Mouse (Mus musculus): Measurements from ENCODE around the gene Dhx15.
"Not testable (repeated sequence)": the region's sequence is repeated elsewhere in the genome, so short reads cannot be mapped to it uniquely, and the experiment has no call there.

The Dhx15 gene

DNA sequence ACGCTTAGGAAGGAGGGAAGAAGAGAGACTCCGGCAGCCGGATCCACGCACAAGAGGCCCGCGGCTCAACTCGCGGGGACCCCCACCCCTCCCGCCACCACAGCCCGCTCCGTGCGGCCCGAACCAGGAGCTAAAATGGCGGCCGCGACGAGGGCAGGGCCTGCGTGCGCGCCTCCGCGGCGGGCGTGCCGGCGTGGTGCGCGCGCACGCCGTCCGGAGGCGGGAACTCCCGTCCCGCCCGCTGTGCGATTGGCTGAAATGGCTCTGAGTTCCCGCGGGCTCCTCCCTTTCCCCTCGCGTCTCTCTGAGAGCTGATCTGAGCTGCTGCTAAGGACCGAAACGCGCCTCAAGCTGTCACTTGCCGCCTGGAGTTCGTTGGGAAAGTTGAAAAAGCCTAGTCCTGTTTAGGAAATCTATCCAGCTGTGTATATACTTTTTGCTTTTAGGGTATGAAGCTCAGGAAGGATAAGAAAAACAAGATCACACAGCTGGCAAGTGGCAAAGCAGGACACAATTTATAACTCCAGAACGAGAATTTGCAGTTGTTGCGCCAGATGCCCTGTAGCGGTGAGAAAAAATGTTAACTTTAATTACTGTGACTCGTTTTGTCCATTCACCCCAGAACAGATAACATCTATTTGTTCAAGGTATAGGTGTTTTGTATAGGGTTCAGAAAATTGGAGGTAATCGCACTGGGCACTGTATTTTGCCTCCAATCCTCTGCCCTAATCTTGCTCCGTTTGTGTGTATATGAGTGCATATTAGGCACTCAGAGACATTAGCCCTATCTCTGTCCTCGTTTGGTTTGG is at the start of gene Dhx15:
Dhx15 (minus strand) TSS at position 144 of the 809 bp plus-strand sequence.
- peak; percentile 96 for DNase-seq (ENCODE audit: low read depth, low spot score)

DNA sequence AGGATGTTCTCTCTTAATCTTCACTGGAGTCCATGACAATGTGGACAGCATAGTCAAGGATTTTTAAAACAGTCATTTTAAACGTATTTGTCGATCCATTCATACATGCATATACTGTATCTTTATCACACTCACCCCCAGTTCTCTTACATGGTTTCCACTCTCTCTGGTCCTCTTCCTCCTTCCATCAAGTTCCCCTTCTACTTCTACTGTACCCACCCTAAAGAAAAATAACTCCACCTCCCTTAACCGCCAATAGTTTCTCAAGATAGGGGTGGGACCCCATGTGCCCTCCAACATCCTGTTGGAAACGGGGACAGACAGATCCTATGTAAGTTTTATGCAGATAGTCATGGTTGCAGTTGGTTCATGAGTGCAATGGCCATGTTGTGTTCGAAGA is 48.6 kb upstream of the Dhx15 start:
- no peak for DNase-seq (ENCODE audit: low read depth, low spot score)

DNA sequence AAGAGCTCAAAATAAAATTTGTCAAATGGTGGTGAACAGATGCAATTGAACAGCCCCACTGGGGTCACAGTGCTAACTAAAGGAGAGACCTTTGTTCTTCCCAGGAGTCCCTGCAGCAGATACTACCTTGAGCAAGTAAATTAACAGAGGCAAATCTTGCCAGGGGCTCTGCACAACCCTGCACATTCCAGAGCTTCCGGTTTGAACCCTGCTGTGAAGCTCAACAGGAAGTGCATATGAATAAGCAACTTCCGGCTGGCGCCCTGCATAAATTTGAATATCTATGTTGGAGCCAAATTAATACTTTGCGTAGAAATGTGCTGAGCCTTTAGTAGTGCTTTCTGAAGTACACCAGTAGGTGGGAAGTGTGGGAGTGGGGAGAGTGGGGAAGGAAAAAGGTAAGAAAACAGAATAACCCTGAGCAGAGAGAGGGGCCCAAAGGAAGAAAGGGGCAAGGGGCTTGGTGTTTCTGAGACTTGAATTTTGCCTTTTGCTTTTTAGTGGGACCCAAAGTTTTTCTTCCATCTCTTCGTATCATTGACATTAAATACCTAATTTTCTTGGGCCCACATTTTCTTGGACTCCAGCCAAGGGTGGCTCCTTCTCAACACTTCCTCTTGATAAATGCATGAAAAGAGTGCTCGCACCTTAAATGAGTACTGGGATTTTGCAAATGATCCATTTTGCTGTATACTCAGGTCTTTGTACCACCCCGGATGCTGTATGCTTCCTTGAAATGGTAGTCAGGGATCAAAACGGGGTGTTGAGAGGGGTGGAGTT is 47.8 kb upstream of the Dhx15 start:
- no peak for DNase-seq (ENCODE audit: low read depth, low spot score)

DNA sequence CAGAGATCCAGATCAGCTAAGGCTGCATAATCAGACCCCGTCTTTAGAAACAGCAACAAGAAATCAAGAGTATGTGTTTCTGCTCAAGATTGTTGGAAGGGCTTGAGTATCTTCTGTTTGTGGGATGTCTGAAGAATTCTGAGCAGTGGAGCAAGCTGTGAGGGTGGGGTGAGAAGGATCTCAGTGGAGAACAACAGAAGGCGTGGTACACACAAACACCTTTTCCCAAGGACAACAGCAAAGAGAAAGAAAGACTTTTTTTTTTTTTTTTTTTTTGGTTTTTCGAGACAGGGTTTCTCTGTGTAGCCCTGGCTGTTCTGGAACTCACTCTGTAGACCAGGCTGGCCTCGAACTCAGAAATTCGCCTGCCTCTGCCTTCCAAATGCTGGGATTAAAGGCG is 46.3 kb upstream of the Dhx15 start:
- not testable (repeated sequence) for DNase-seq (ENCODE audit: low read depth, low spot score)

DNA sequence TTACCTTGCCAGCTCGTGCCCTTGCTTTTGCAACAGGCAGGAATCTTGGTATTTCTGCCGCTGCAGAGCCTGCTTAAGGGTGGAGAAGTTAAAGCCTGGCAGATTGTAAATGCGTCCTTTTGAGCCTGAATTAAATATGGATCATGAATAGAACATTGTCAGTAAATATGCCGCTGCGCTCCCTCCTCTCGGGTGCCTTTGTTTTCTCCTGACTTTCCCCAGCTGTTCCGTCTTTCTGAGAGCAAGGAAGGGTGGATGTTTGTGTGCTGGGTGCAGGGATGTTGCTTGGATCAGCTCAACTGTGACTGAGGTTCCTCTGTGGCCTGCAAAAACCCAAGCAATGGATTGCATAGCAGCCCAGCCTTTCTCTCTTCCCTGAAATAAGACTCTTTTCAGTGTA is 44.3 kb upstream of the Dhx15 start:
- no peak for DNase-seq (ENCODE audit: low read depth, low spot score)

DNA sequence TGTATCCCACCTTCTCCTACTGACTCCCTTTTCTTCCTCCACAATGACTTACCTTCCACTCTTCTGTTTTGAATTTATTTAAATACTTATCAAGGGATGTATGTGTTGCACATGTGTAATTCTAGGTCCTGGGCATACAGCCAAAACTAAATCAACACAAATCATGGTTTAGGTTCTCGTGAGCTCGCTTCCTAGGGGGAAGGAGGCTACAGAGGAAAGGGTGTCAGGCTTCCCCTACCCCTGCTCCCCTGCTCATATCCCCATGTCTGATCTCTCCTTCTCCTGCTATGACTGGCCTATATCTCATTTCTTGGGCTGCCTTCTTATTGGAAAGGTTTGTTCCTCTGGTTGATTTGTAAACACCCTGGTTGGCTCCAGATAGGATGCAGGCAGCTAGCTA is 43.6 kb upstream of the Dhx15 start:
- peak; percentile 23 for DNase-seq (ENCODE audit: low read depth, low spot score)

DNA sequence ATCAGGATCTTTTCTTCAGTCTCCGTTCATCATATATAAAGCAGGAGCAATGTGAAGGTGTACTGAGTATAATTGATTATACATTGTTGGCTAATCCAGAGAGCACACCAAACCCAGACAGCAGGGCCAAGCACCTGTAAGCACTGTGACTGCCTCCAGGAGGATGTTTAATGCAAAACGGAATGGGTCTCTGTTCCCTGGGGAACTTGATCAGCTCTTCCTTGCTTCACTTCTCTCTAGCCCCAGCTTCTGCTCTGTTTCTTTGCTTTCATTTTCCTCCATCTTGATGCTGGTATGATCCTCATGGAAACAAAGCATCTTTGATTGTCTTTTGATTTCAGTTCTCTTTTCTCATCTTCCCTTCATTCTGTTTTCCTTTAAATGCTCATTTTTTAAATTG is 42.3 kb upstream of the Dhx15 start:
- DNase-seq (ENCODE audit: low read depth, low spot score), result no peak

DNA sequence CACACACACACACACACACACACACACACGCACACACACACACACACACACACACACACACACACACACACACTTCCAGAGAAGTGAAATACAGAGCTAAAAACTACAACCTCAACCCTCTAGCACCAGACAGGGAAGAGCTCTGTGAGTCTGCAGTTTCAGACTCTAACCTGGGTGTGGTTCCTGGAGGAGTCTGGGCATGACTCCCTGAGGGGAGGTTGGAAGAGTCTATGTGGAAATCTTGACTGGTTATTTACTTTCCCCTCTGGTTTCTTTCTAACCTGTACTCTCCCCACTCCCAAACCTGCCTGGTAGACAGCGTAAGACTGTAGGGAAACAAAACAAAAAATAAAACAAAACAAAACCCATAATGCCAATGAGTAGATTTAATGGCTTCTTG is 41.9 kb upstream of the Dhx15 start:
- DNase-seq (ENCODE audit: low read depth, low spot score), result no peak

DNA sequence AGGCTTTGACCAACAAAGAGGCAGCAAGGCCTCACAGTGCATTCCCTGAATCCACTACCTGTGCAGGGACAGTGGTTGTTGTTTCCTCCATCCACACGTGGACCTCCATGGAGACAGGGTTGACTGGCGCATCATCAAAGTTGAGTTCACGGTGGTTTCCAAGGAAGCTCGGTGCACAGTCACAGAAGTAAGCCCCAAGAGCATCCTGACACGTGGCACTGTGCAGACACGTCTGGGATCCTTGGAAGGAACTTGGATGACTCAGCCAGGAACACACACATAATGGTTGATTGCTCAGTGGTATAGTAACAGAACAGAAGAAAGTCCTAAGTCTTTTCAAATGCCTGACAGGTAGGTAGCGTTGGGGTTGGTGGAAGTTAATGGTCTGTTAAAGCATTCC is 40.2 kb upstream of the Dhx15 start:
- DNase-seq (ENCODE audit: low read depth, low spot score), result peak; percentile 16

DNA sequence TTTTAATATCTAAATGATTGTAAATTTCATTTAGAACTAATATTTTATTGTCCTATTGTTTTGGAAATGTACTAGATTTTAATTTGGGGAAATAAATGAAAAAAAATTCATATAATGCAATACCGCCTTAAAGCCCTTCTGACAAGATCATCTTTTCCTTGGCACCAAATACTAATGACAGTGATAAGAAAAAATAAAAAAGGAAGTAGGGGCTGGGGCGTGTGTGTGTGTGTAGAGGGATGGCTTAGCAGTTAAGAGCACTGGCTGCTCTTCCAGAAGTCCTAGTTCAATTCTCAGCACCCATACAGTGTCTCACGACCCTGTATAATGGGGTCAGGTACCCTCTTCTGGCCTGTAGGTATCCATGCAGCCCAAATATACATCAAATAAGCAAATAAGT is 36.4 kb upstream of the Dhx15 start:
- DNase-seq (ENCODE audit: low read depth, low spot score), result no peak

DNA sequence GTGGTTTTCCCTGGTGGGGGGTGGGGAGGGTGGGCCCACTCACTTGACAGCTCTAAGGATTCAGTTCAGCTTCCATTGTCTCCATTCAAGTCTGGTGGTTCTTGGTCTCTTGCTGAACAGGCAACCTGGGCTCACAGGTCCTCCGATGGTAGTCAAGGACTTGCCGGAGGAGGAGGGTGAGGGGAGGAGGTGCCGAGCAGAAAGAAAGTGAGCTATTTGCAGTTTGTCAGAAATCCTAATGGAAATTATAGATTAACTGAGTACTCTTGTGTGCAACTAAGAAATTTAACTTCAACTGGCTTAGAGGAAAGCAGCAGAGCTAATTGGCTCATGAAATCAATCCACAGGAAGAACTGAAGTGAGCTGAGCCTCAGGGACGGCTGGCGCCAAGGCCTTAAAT is 31.3 kb upstream of the Dhx15 start:
- no peak for DNase-seq (ENCODE audit: low read depth, low spot score)

DNA sequence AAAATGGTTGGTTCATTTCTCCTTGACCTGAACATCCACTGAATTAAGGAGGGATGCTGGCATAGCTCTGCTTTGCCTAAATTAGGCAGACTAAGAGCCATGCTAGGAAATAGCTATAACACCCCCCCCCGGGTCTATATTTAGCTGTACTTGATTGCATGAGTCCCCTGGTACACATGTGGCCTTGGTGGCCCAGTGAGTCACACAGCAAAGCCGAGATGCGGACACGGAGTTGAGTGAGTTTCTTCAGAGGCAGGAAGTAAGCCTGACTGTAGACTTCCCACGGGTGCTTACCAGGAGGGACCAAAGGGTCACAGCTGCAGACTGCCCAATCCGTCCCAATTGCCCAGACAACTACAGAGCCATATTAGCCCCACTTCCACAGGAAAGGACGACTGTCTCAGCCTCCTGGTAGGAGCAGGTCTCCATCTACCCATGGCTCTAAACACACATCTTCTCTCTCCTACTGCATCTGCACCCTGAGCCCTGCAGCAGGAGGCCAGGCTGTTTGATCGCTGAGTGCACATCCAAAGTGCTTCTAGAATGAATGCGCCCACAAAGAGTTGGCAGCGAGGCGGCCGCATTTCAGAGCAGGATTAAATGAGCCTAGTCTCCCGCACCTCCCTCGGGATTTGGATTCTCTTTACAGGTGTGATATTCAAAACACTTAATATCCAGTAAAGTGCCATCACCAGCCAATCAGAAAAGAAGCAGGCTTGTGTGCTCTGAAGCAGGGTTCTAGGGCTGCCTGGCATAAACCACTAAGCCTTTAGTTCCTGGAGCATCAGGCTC is 29.9 kb upstream of the Dhx15 start:
- peak; percentile 19 for DNase-seq (ENCODE audit: low read depth, low spot score)

DNA sequence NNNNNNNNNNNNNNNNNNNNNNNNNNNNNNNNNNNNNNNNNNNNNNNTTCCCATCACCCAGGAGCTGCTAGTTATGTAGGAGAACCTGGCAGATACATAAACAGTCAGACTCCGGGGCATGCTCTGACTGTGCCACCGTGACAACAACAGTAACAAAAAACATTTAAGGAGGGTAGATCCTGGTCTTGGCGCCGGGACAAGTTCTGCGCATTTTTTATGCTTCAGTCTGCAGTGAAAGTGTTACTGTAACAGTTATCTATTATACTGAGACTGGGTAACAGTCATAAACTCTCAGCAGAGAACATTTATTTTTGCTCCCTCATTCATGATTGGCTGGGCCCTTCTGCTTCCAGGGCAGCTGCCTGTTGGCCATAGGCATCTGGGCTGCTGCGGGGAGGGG is 27.9 kb upstream of the Dhx15 start:
- no peak for DNase-seq (ENCODE audit: low read depth, low spot score)

DNA sequence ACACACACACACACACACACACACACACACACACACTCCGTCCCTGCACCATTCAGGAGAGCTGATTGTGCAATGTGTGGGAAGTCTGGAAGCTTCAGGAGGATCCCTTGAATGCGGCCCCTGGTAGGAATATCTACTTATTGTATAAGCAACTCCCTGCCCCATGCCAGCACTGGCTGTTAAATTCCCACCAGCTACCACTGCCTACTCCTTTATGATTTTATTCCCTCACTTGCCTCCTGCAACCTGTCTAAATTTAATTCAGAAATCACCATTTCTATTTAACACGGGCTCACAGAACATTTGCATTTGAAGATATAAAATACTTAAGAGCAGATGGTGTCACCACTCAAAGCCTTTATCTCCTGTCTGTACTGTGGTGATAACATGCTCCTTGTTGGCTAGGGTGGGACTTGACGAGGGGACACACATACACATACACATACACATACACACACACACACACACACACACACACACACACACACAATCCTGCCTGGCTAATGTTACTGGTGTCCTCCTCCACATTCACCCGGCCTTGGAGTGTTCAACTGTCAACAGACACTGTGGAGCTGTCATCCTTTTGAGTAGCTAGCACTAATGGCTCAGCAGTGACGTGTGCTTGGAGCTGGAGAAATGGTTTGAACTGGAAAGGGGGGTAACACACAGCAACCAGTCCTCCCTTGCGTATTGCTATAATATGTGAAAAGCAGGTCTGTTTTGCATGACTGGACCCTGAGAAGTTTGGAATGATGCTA is 23.0 kb upstream of the Dhx15 start:
- no peak for DNase-seq (ENCODE audit: low read depth, low spot score)

DNA sequence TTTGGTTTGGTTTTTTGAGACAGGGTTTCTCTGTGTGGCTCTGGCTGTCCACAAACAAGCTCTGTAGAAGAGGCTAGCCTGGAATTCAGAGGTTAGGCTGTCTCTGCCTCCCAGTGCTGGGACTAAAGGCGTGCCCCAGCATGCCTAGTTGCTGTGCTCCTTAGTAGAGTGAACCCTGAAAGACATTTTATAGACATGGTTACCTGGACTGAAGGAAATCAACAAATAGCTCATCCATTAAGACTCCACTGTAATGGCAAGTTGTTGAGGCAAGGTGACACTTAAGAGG is 810 bp upstream of the Dhx15 start:
- peak; percentile 29 for DNase-seq (ENCODE audit: low read depth, low spot score)

DNA sequence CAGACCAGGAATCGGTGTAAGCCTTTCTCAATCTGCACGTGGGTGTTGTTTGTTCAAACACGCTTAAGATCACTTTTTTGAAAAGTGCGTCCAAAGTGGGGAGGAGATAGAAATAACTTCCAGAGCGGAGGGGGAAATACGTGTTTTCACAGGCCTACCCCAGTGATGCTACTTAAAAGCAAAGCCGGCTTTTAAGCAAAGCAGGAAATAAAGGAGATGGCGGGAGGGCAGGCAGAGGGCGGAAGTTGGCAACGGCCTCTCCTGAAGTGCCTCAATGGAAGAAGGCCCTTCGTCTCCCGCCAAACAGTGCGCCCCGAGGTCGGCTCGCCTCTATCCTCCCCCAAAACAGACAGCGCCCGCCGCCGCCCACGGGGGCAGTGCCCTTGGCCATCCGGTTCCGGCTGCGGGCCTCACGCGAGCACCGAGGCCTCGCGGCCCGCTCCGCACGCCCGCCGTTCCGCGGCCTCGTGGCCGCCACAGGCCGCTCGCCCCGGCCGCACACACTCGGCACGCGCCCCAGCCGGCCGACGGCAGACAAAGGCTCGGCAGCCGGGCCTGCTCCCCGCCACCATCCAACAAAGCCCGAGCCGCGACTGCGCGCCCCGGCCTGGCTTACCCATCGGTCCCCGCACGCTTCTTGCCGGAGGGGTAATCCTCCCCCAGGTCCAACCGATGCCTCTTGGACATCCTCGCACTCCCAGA is 499 bp downstream of the Dhx15 start:
- peak; percentile 77 for DNase-seq (ENCODE audit: low read depth, low spot score)

DNA sequence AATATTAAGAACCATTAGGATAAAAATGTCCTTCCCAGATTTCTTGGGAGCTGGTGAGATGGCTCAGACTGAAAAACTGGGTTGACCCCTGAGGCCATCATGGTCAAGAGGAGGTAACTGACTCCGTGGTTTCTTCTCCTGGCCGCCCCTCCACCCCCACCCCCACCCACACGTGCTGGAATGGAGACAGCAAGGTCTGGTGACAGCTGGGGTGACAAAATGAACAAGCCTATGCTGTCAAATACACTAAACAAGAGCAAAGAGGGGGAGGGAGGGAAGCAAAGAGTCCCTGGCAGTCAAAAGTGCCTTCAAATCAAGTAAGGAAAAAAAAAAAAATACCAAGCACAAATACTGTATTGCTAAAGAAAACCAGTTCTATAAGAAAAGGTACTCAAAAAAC is 2.1 kb downstream of the Dhx15 start:
- DNase-seq (ENCODE audit: low read depth, low spot score), result no peak

DNA sequence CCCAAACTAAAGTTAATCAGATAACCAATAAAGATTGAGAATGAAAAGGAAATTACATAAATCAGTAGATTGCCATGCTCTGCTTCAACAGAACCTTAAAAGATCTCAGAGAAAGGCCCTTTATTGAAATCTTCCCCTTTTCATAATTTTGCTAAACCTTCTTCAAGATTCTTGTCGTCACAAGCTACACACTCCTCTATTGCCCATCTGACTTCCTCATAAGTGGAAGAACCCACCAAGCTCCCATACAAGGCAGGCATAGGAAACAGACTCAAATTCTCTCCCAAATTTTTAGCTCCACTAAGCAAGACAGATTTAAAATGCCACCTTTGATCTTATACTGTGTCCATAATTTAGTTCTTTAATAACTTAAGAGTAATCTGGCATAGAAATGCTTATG is 13.0 kb downstream of the Dhx15 start:
- DNase-seq (ENCODE audit: low read depth, low spot score), result no peak

DNA sequence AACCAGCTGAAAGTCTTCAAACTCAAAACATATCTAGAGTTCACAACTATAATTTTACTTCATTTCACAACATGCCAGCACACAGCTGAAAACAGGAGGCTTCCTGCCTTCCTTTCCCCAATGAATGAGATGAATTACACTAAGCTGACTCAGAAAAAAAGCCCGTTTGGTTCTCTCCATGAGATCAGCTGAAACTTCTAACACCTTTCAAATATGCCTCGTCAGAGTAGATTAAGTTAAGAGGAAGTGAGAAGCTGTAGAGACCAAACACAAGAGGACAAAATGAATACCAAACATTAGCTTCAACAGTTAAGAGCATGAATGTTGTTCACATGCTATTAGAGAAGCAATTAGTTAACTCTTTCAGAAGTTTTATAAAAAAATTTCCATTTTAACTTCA is 21.8 kb downstream of the Dhx15 start:
- no peak for DNase-seq (ENCODE audit: low read depth, low spot score)

DNA sequence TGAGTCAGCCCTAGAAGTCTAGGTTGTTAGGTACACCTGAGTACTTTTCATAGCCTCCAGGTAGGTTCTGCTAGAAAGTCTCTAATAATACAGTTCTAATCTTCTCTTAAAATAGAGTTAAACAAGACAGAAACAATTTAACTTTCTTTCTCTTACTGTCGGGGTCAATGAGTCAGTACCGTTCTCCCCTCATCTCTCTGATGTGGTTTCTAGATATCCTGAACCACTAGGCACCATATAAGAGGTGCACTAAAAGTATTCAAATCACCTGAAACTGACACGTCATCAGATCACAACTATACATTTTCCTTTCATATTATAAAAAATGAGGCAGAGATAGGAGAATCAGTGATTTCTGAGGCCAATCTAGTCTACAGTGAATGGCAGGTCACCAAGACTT is 41.2 kb downstream of the Dhx15 start:
- DNase-seq (ENCODE audit: low read depth, low spot score), result no peak

DNA sequence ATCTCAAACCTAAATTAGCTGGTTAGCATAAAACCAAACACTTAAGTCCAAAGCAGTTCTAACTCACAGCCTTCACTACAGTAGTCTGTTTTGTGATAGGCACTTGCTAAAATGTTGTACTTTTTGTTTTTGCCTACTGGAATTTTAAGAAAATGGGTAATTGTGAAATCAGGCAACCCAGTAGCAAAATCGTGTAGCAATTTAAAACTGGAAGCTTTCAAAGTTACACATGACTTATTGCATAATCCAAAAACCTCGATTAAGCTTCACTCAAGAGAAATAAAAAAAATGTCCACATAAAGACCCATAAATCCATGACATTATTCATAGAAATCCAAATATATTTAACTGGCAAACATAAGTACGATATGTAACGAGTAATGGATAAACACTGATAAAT is 43.2 kb downstream of the Dhx15 start:
- DNase-seq (ENCODE audit: low read depth, low spot score), result no peak

All from 3T3-L1 (cell line).